Mouse (Mus musculus) midbrain, embryonic 16.5 days (tissue): ENCODE results near the gene Axin2. TPM values are rescaled to one million over a fixed set of nuclear protein-coding genes. Genes with fewer than 3 reads are reported as not detected.
A peak's percentile ranks its signal among the peaks of the same experiment; 100 is the strongest.

Experiments used
- ATAC-seq: fragments of 200-750 bp; cut with Nextera tagmentation; 2 replicates; pipeline ENCODE4 v1.8.0; 2017; ENCODE audit warnings: moderate TSS enrichment
- H3K27ac ChIP-seq: fragments of 300-500 bp; sonication (generic); 2 replicates; pipeline ENCODE4 v1.5.1; 2014; ENCODE audit warnings: mild to moderate bottlenecking, low read length, mixed read lengths
- H3K27me3 ChIP-seq: fragments of 300-500 bp; sonication (generic); 2 replicates; pipeline ENCODE4 v1.6.1; 2014; ENCODE audit warnings: low read depth, low read length, mixed read lengths; ENCODE audit not compliant: control insufficient read depth, insufficient read depth
- H3K36me3 ChIP-seq: fragments of 300-500 bp; sonication (generic); 2 replicates; pipeline ENCODE4 v1.6.1; 2014; ENCODE audit warnings: mild to moderate bottlenecking, low read length, moderate library complexity, mixed read lengths; ENCODE audit not compliant: control insufficient read depth, insufficient read depth
- H3K4me1 ChIP-seq: fragments of 300-500 bp; sonication (generic); 2 replicates; pipeline ENCODE4 v1.6.1; 2014; ENCODE audit warnings: mild to moderate bottlenecking, low read length, mixed read lengths; ENCODE audit not compliant: control insufficient read depth, insufficient read depth
- H3K4me2 ChIP-seq: fragments of 300-500 bp; sonication (generic); 2 replicates; pipeline ENCODE4 v1.6.1; 2014; ENCODE audit warnings: mild to moderate bottlenecking, low read length, mixed read lengths
- H3K4me3 ChIP-seq: fragments of 300-500 bp; sonication (generic); 2 replicates; pipeline ENCODE4 v1.5.1; 2014; ENCODE audit warnings: low read depth, mild to moderate bottlenecking, low read length, moderate library complexity, mixed read lengths
- H3K9ac ChIP-seq: fragments of 300-500 bp; sonication (generic); 2 replicates; pipeline ENCODE4 v1.6.1; 2014; ENCODE audit warnings: low read depth, low read length, mixed read lengths
- H3K9me3 ChIP-seq: fragments of 300-500 bp; sonication (generic); replicated peaks from 2 replicates; pipeline ENCODE4 v1.6.1; 2014; ENCODE audit warnings: mild to moderate bottlenecking, low read length, mixed read lengths; ENCODE audit not compliant: control insufficient read depth, poor library complexity, severe bottlenecking
- WGBS: fragments of 180-500 bp; shearing (Covaris S2); extraction: QIAGEN DNeasy Blood & Tissue Kit; methylation state at CpG from one replicate; pipeline ENCODE4 v1.1.7; 2014; 5-methylcytosine and 5-hydroxymethylcytosine counted together
- polyA plus RNA-seq: library from polyadenylated mRNA; unstranded; fragments of >200 nt; fragmentation: Nextera tagmentation; extraction: Ambion mirVana; gene quantifications from 2 replicates; pipeline ENCODE4 v1.2.1, GENCODE M21; 2015

Gene Axin2
- polyA plus RNA-seq, 1 experiment from 2014 or later: 9.3 TPM

GRCm38 (mm10) chr11:108923781-108924180, 3.6 kb downstream of the Axin2 start:
- Histone ChIP-seq H3K4me3 (peak overlapping the region; percentile 93), H3K27ac (peak overlapping the region; percentile 55; the same call in 1 of the 2 replicates), H3K4me2 (peak overlapping the region; percentile 88), H3K36me3 (no peaks in the 10 kb centered on the region), H3K9ac (peak overlapping the region; percentile 92), H3K27me3 (no peaks in the 10 kb centered on the region), H3K9me3 (no peaks in the 10 kb centered on the region), H3K4me1 (peaks cover 64% of the 10 kb centered on the region)
- 10% methylated on average over 13 of the region's 13 CpGs for WGBS
- ATAC-seq: no peak

- Histone ChIP-seq H3K36me3 (no peaks in the 10 kb centered on the region), H3K27ac (peak overlapping the region; percentile 12; the same call in 1 of the 2 replicates), H3K9me3 (no peaks in the 10 kb centered on the region), H3K4me3 (peak overlapping the region; percentile 93), H3K9ac (peak overlapping the region; percentile 32), H3K4me1 (peaks cover 69% of the 10 kb centered on the region), H3K4me2 (peak overlapping the region; percentile 88), H3K27me3 (no peaks in the 10 kb centered on the region)
- 12% methylated on average over 5 of the region's 5 CpGs for WGBS
- ATAC-seq: no peak
These were observed 4.2 kb downstream of the Axin2 start for GRCm38 (mm10) chr11:108924346-108924745.

GRCm38 (mm10) chr11:108925202-108925601, 5.1 kb downstream of the Axin2 start:
- WGBS: 9% methylated on average over 6 of the region's 6 CpGs
- Histone ChIP-seq H3K4me3 (peak overlapping the region; percentile 93), H3K4me1 (peaks cover 73% of the 10 kb centered on the region), H3K27ac (peak overlapping the region; percentile 3; the same call in 1 of the 2 replicates), H3K9ac (peak overlapping the region; percentile 51), H3K36me3 (no peaks in the 10 kb centered on the region), H3K4me2 (peak overlapping the region; percentile 88), H3K27me3 (no peaks in the 10 kb centered on the region), H3K9me3 (no peaks in the 10 kb centered on the region)
- no peak for ATAC-seq

- 49% methylated on average over 9 of the region's 9 CpGs for WGBS
- H3K4me2 ChIP-seq: peak overlapping the region; percentile 88
- peak overlapping the region; percentile 93 for H3K4me3 ChIP-seq
- H3K27me3 ChIP-seq: no peaks in the 10 kb centered on the region
- H3K36me3 ChIP-seq: no peaks in the 10 kb centered on the region
- peaks cover 79% of the 10 kb centered on the region for H3K4me1 ChIP-seq
- no peak overlapping the region; the same call in 1 of the 2 replicates for H3K9ac ChIP-seq
- no peak overlapping the region for H3K27ac ChIP-seq
- no peaks in the 10 kb centered on the region for H3K9me3 ChIP-seq
- ATAC-seq: no peak
These were observed 5.7 kb downstream of the Axin2 start for GRCm38 (mm10) chr11:108925826-108926225.

DNA sequence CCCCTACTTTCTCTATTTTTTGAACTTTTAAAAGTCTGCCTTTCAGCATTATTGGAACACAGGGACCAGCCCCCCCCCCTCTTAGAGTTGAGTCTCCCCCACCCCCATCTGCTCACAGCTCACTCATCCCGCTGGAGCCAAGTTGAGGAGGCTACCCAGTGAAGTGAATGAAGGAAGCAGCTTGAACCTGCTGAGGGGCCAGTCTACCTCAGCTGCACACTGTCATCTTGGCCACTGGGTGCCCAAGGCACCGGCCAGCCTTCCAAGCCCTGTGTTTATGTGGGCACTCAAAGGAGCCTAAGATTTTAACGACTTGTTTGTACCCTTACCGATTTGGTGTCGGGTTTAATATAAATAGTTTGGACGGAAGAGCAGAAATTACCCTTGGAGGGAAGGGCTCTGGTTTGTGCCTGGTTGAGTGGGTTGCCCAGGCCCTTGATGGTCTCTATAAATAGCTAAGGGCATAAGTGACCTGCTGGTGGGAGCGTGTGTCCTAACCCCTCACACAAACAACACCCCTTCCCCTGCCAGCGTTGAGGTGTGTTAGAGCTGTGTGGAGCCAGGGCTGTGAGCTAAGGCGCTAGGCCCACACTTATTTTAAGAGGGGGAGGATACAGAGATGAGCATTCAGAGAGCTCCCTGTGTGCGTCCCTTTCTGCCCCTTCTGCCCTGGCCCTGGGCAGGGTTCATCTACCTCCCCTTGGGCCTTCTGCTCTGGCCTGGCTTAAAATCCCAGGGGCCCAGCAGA, 6.4 kb downstream of the Axin2 start:
- H3K4me3 ChIP-seq: peak overlapping the region; percentile 93
- H3K9me3 ChIP-seq: no peaks in the 10 kb centered on the region
- H3K27me3 ChIP-seq: no peaks in the 10 kb centered on the region
- peaks cover 83% of the 10 kb centered on the region for H3K4me1 ChIP-seq
- ATAC-seq: no peak
- no peaks in the 10 kb centered on the region for H3K36me3 ChIP-seq
- peak overlapping the region; percentile 62 for H3K27ac ChIP-seq
- peak overlapping the region; percentile 88 for H3K4me2 ChIP-seq
- WGBS: 36% methylated on average over 10 of the region's 10 CpGs
- H3K9ac ChIP-seq: peak overlapping the region; percentile 55

DNA sequence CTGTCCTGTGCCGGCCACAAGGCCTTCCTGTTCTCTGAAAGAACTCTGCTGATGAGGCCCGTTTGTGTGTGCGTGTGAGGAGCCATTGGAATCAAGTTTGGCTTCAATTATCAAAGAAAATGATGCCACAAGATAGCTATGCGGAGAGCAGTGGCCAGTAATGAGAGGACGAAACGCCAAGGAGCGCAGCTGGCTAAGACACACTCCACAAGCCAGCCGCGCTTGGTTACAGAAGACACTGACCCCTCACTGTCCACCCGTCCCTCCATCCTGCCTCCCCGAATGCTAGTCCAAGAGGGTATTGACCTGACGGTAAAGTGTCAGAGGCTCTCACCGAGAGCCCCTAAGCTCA, 6.9 kb downstream of the Axin2 start:
- Histone ChIP-seq H3K9me3 (no peaks in the 10 kb centered on the region), H3K4me2 (peak overlapping the region; percentile 88), H3K27ac (peak overlapping the region; percentile 62), H3K9ac (peak overlapping the region; percentile 55), H3K4me3 (peak overlapping the region; percentile 93), H3K4me1 (peaks cover 83% of the 10 kb centered on the region), H3K27me3 (no peaks in the 10 kb centered on the region), H3K36me3 (peaks cover 3% of the 10 kb centered on the region; the same call in 1 of the 2 replicates)
- ATAC-seq: no peak
- 16% methylated on average over 13 of the region's 13 CpGs for WGBS

GRCm38 (mm10) chr11:108928096-108928495, 7.9 kb downstream of the Axin2 start:
- H3K27me3 ChIP-seq: no peaks in the 10 kb centered on the region
- H3K4me1 ChIP-seq: peaks cover 73% of the 10 kb centered on the region
- H3K36me3 ChIP-seq: peaks cover 9% of the 10 kb centered on the region; the same call in 1 of the 2 replicates
- peak overlapping the region; percentile 88 for H3K4me2 ChIP-seq
- no peaks in the 10 kb centered on the region for H3K9me3 ChIP-seq
- 16% methylated on average over 8 of the region's 8 CpGs for WGBS
- peak overlapping the region; percentile 10; the same call in 1 of the 2 replicates for H3K27ac ChIP-seq
- H3K4me3 ChIP-seq: no peak overlapping the region
- ATAC-seq: no peak
- no peak overlapping the region for H3K9ac ChIP-seq

GRCm38 (mm10) chr11:108928752-108929151, 8.6 kb downstream of the Axin2 start:
- H3K4me1 ChIP-seq: peaks cover 72% of the 10 kb centered on the region
- no peak overlapping the region for H3K27ac ChIP-seq
- H3K4me3 ChIP-seq: peak overlapping the region; percentile 8; the same call in 1 of the 2 replicates
- 0 out of 2 replicates have a peak overlapping the region, but pooled peaks have one; percentile 30 for H3K9ac ChIP-seq
- 12% methylated on average over 7 of the region's 7 CpGs for WGBS
- ATAC-seq: no peak
- H3K4me2 ChIP-seq: peak overlapping the region; percentile 88
- peaks cover 10% of the 10 kb centered on the region; the same call in 1 of the 2 replicates for H3K36me3 ChIP-seq
- no peaks in the 10 kb centered on the region for H3K9me3 ChIP-seq
- H3K27me3 ChIP-seq: no peaks in the 10 kb centered on the region

DNA sequence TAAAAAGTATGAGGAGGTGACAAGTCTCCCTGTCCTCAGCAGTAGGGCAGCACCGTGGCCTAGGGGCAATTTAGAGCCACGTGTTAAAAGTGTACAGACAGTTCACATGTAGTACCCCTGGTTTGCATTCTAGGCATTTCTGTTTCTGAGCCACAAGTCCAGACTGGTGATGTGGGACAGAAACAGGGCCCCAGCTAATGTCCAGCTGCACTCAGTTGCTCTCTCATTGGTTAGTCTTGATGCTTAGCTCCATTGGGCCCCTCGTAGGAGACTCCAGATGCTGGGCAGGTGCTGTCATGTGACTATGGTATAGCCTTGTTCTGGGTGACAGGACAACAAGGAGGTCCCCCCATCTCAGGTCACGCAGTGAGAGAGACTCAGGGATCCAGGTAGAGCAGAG, 9.0 kb downstream of the Axin2 start:
- H3K27me3 ChIP-seq: no peaks in the 10 kb centered on the region
- WGBS: 28% methylated on average over 4 of the region's 4 CpGs
- no peak overlapping the region for H3K4me3 ChIP-seq
- no peak overlapping the region for H3K27ac ChIP-seq
- ATAC-seq: no peak
- H3K9ac ChIP-seq: 0 out of 2 replicates have a peak overlapping the region, but pooled peaks have one; percentile 30
- peak overlapping the region; percentile 88 for H3K4me2 ChIP-seq
- H3K36me3 ChIP-seq: peaks cover 10% of the 10 kb centered on the region; the same call in 1 of the 2 replicates
- peaks cover 75% of the 10 kb centered on the region for H3K4me1 ChIP-seq
- no peaks in the 10 kb centered on the region for H3K9me3 ChIP-seq
